Mouse (Mus musculus): ENCODE measurements around the gene Gfer. TPM values are rescaled to one million over a fixed set of nuclear protein-coding genes. Genes with fewer than 3 reads are reported as not detected.
"Not testable (repeated sequence)": the region's sequence is repeated elsewhere in the genome, so short reads cannot be mapped to it uniquely, and the experiment has no call there.

Gene Gfer
- total and polyA plus RNA-seq, 3 experiments: 69.1 to 105 (median 94.8) TPM

GRCm38 (mm10) chr17:24669214-24669544 is 26.8 kb downstream of the Gfer start:
- Histone ChIP-seq H3K4me1 (ENCODE audit: control insufficient read depth in 1 of 2, insufficient read depth in 2 of 2) (peaks cover 5 to 55% of the 10 kb centered on the region in 2 experiments; a peak in 2 of 4 replicates), H3K4me3 (replicated peaks in 1 of 3; ENCODE audit: low read depth in 2 of 3, low read length in 2 of 3, poor library complexity in 1 of 3) (peak overlapping the region; percentile 85 to 99 (median 99)), H3K9ac (ENCODE audit: insufficient read depth, low read depth) (peak overlapping the region; percentile 82), H3K79me2 (replicated peaks; ENCODE audit: control insufficient read depth, extremely low read depth, insufficient read depth, poor library complexity, severe bottlenecking) (peaks cover 42% of the 10 kb centered on the region), H3K36me3 (replicated peaks in 1 of 2; ENCODE audit: control insufficient read depth in 1 of 2, insufficient read depth in 1 of 2, low read length in 1 of 2) (peaks cover 7 to 13% of the 10 kb centered on the region in 2 experiments), H3K4me2 (ENCODE audit: insufficient read depth, low read depth, poor library complexity, severe bottlenecking) (peak overlapping the region; percentile 82), H3K27ac (ENCODE audit: insufficient read depth, low read depth) (peak overlapping the region; percentile 58)
- H3K9me3 ChIP-seq (replicated peaks; ENCODE audit: low read length); in situ Hi-C loops (cut with MboI; ENCODE audit: low pct_ligation_motif_present, low pct_unique_long_range_greater_than_20kb, low sequenced_read_pairs); dilution Hi-C loops (cut with MboI; ENCODE audit: extremely low pct_ligation_motif_present, extremely low pct_unique_long_range_greater_than_20kb, low sequenced_read_pairs); H3K27me3 ChIP-seq (replicated peaks): not testable (repeated sequence)
- peak; percentile 25 for DNase-seq (ENCODE audit: extremely low read depth)
- TF ChIP-seq ZMIZ1 (IDR thresholded peaks at IDR 0.05; ENCODE audit: low read depth, low read length) (peak; percentile 65; the same call in 1 of the 2 replicates), NELFE (IDR thresholded peaks at IDR 0.05; ENCODE audit: low read depth, low read length) (peak; percentile 93; the same call in 1 of the 2 replicates), POLR2AphosphoS2 (IDR thresholded peaks at IDR 0.05; ENCODE audit: low read depth, low read length) (0 out of 2 replicates have a peak, but pooled peaks have one; percentile 26), SIN3A (IDR thresholded peaks at IDR 0.05; ENCODE audit: low read length) (peak; percentile 11; the same call in 1 of the 2 replicates), MYC (IDR thresholded peaks at IDR 0.05; ENCODE audit: low read depth, low read length) (0 out of 2 replicates have a peak, but pooled peaks have one; percentile 64)

- Histone ChIP-seq H3K36me3 (replicated peaks in 1 of 2; ENCODE audit: control insufficient read depth in 1 of 2, insufficient read depth in 1 of 2, low read length in 1 of 2) (no peaks in the 10 kb centered on the region), H3K27ac (ENCODE audit: insufficient read depth, low read depth) (no peak overlapping the region), H3K27me3 (replicated peaks) (no peaks in the 10 kb centered on the region), H3K4me3 (replicated peaks in 1 of 3; ENCODE audit: low read depth in 2 of 3, low read length in 2 of 3, poor library complexity in 1 of 3) (no peak overlapping the region), H3K4me2 (ENCODE audit: insufficient read depth, low read depth, poor library complexity, severe bottlenecking) (0 out of 2 replicates have a peak overlapping the region, but pooled peaks have one; percentile 37), H3K79me2 (replicated peaks; ENCODE audit: control insufficient read depth, extremely low read depth, insufficient read depth, poor library complexity, severe bottlenecking) (peaks cover 25% of the 10 kb centered on the region), H3K9ac (ENCODE audit: insufficient read depth, low read depth) (no peak overlapping the region), H3K4me1 (ENCODE audit: control insufficient read depth in 1 of 2, insufficient read depth in 2 of 2) (peaks cover 5 to 39% of the 10 kb centered on the region in 2 experiments; a peak in 2 of 4 replicates), H3K9me3 (replicated peaks; ENCODE audit: low read length) (no peaks in the 10 kb centered on the region)
- peak; percentile 85 for DNase-seq (ENCODE audit: extremely low read depth)
- dilution Hi-C loops (cut with MboI; ENCODE audit: extremely low pct_ligation_motif_present, extremely low pct_unique_long_range_greater_than_20kb, low sequenced_read_pairs): no loop called here
- in situ Hi-C loops (cut with MboI; ENCODE audit: low pct_ligation_motif_present, low pct_unique_long_range_greater_than_20kb, low sequenced_read_pairs): no loop called here
- TF ChIP-seq E2F4 (IDR thresholded peaks at IDR 0.05; ENCODE audit: insufficient replicate concordance, low read depth, low read length): no peak
- no peak for TF ChIP-seq CHD2 (IDR thresholded peaks at IDR 0.05; ENCODE audit: low read length)
- peak; percentile 36; the same call in 1 of the 2 replicates for TF ChIP-seq MAFK (IDR thresholded peaks at IDR 0.05; ENCODE audit: insufficient replicate concordance, low read length)
- TF ChIP-seq POLR2AphosphoS2 (IDR thresholded peaks at IDR 0.05; ENCODE audit: low read depth, low read length): no peak
- TF ChIP-seq KAT2A (IDR thresholded peaks at IDR 0.05; ENCODE audit: insufficient replicate concordance, low read length): no peak
- peak; percentile 53; the same call in 1 of the 2 replicates for TF ChIP-seq MAX (IDR thresholded peaks at IDR 0.05; ENCODE audit: low read length)
- TF ChIP-seq ELF1 (IDR thresholded peaks at IDR 0.05; ENCODE audit: low read depth, low read length): no peak
- TF ChIP-seq ZNF384 (IDR thresholded peaks at IDR 0.05; ENCODE audit: low read depth, low read length): peak; percentile 53; the same call in 1 of the 2 replicates
- TF ChIP-seq IRF4 (IDR thresholded peaks at IDR 0.05; ENCODE audit: low read depth, low read length): peak; percentile 57
- TF ChIP-seq PAX5 (IDR thresholded peaks at IDR 0.05; ENCODE audit: low read length): no peak
- TF ChIP-seq ZMIZ1 (IDR thresholded peaks at IDR 0.05; ENCODE audit: low read depth, low read length): no peak
- 0 out of 2 replicates have a peak, but pooled peaks have one; percentile 15 for TF ChIP-seq MEF2A (IDR thresholded peaks at IDR 0.05; ENCODE audit: borderline replicate concordance, low read depth, low read length)
- TF ChIP-seq NELFE (IDR thresholded peaks at IDR 0.05; ENCODE audit: low read depth, low read length): no peak
- no peak for TF ChIP-seq ZKSCAN1 (IDR thresholded peaks at IDR 0.05; ENCODE audit: borderline replicate concordance, low read depth, low read length)
- no peak for TF ChIP-seq CHD1 (IDR thresholded peaks at IDR 0.05; ENCODE audit: low read depth, low read length)
- TF ChIP-seq SMC3 (IDR thresholded peaks at IDR 0.05; ENCODE audit: low read depth, low read length): peak; percentile 82
- TF ChIP-seq EP300 (IDR thresholded peaks at IDR 0.05; ENCODE audit: low read length): no peak
- TF ChIP-seq JUN (IDR thresholded peaks at IDR 0.05; ENCODE audit: insufficient read depth, low read depth, low read length): no peak
- TF ChIP-seq TBP (conservative IDR thresholded peaks at IDR 0.05; ENCODE audit: low read depth, low read length): no peak
- TF ChIP-seq SIN3A (IDR thresholded peaks at IDR 0.05; ENCODE audit: low read length): peak; percentile 64; the same call in 1 of the 2 replicates
- peak; percentile 42 for TF ChIP-seq ZC3H11A (IDR thresholded peaks at IDR 0.05; ENCODE audit: low read depth, low read length)
- TF ChIP-seq POLR2A (IDR thresholded peaks at IDR 0.05; ENCODE audit: low read depth, low read length): no peak
- no peak for TF ChIP-seq USF1 (IDR thresholded peaks at IDR 0.05; ENCODE audit: low read depth, low read length)
- no peak for TF ChIP-seq MAZ (IDR thresholded peaks at IDR 0.05; ENCODE audit: low read depth, low read length)
- TF ChIP-seq MXI1 (IDR thresholded peaks at IDR 0.05; ENCODE audit: low read depth, low read length): no peak
- no peak for TF ChIP-seq GABPA (IDR thresholded peaks at IDR 0.05; ENCODE audit: insufficient replicate concordance, low read depth, low read length)
- TF ChIP-seq BHLHE40 (IDR thresholded peaks at IDR 0.05; ENCODE audit: low read depth, low read length): no peak
- TF ChIP-seq ETS1 (conservative IDR thresholded peaks at IDR 0.05; ENCODE audit: low read depth, low read length): no peak
- no peak; the same call in 1 of the 2 replicates for TF ChIP-seq RCOR1 (conservative IDR thresholded peaks at IDR 0.05; ENCODE audit: low read depth, low read length)
- peak; percentile 70; the same call in 1 of the 2 replicates for TF ChIP-seq MYC (IDR thresholded peaks at IDR 0.05; ENCODE audit: low read depth, low read length)
- TF ChIP-seq CTCF (conservative IDR thresholded peaks at IDR 0.05 in 1 of 2, IDR thresholded peaks at IDR 0.05 in 1 of 2; ENCODE audit: low read depth in 2 of 2, low read length in 2 of 2): peak; percentile 78 to 93
- no peak; the same call in 1 of the 2 replicates for TF ChIP-seq NRF1 (IDR thresholded peaks at IDR 0.05; ENCODE audit: low read depth, low read length)
Observed at GRCm38 (mm10) chr17:24667416-24667815, 28.5 kb downstream of the Gfer start.
